Mouse (Mus musculus): ENCODE measurements around the gene Rfc2. TPM values are rescaled to one million over a fixed set of nuclear protein-coding genes. Genes with fewer than 3 reads are reported as not detected.

Rfc2 gene
- total and polyA plus RNA-seq, 3 experiments = 304 to 424 TPM; not detected in 1

GRCm38 (mm10) chr5:134613727-134614126, 32.6 kb downstream of the Rfc2 start:
- H3K36me3 ChIP-seq (ENCODE audit: control insufficient read depth in 1 of 2, insufficient read depth in 2 of 2, low read length in 2 of 2) = no peaks in the 10 kb centered on the region
- no peak overlapping the region for H3K27ac ChIP-seq (ENCODE audit: control insufficient read depth, low read depth, low read length)
- H3K4me1 ChIP-seq (ENCODE audit: control insufficient read depth in 1 of 2, insufficient read depth in 2 of 2, low read length in 2 of 2) = no peaks in the 10 kb centered on the region; a peak in 1 of 4 replicates

GRCm38 (mm10) chr5:134614296-134614695, 33.1 kb downstream of the Rfc2 start:
- no peak overlapping the region for H3K9ac ChIP-seq (ENCODE audit: control insufficient read depth, low read depth, low read length, poor library complexity, severe bottlenecking)
- no peaks in the 10 kb centered on the region for H3K36me3 ChIP-seq (ENCODE audit: control insufficient read depth in 1 of 2, insufficient read depth in 2 of 2, low read length in 2 of 2)
- H3K4me1 ChIP-seq (ENCODE audit: control insufficient read depth in 1 of 2, insufficient read depth in 2 of 2, low read length in 2 of 2) = no peaks in the 10 kb centered on the region; a peak in 1 of 4 replicates

More at GRCm38 (mm10) chr5:134613727-134614126, 32.6 kb downstream of the Rfc2 start:
- Histone ChIP-seq H3K4me3 (ENCODE audit: control insufficient read depth in 1 of 2, insufficient read depth in 1 of 2, low read depth in 2 of 2, low read length in 2 of 2) (no peak overlapping the region), H3K79me2 (ENCODE audit: control insufficient read depth, insufficient read depth, low read length, poor library complexity) (no peaks in the 10 kb centered on the region), H3K27me3 (ENCODE audit: control insufficient read depth in 1 of 2, insufficient read depth in 2 of 2, low read length in 2 of 2) (no peaks in the 10 kb centered on the region), H3K9ac (ENCODE audit: control insufficient read depth, low read depth, low read length, poor library complexity, severe bottlenecking) (no peak overlapping the region), H3K9me3 (replicated peaks; ENCODE audit: insufficient read depth, low read length) (no peaks in the 10 kb centered on the region)
- TF ChIP-seq CTCF (IDR thresholded peaks at IDR 0.05 in 2 of 3, conservative IDR thresholded peaks at IDR 0.05 in 1 of 3; ENCODE audit: control insufficient read depth in 1 of 3, insufficient read depth in 1 of 3, low read depth in 2 of 3, low read length in 3 of 3, poor library complexity in 1 of 3, severe bottlenecking in 1 of 3) (no peak), MAX (IDR thresholded peaks at IDR 0.05; ENCODE audit: low read length) (no peak), USF2 (IDR thresholded peaks at IDR 0.05; ENCODE audit: borderline replicate concordance in 1 of 2, insufficient read depth in 1 of 2, low read depth in 1 of 2, low read length in 2 of 2) (no peak), MAFK (IDR thresholded peaks at IDR 0.05; ENCODE audit: borderline replicate concordance, low read depth, low read length) (no peak), UBTF (IDR thresholded peaks at IDR 0.05; ENCODE audit: borderline replicate concordance, insufficient read depth, low read depth, low read length) (no peak), CHD2 (IDR thresholded peaks at IDR 0.05; ENCODE audit: low read length) (no peak), TBP (IDR thresholded peaks at IDR 0.05; ENCODE audit: low read depth, low read length) (no peak), JUND (IDR thresholded peaks at IDR 0.05; ENCODE audit: low read depth, low read length) (no peak)
- DNase-seq (ENCODE audit: low read depth, low spot score) = no peak

GRCm38 (mm10) chr5:134614802-134615201, 33.6 kb downstream of the Rfc2 start, which contains the start of gene Lat2:
TSS of gene Lat2 (minus strand) at chr5:134615025.
- Histone ChIP-seq H3K4me1 (ENCODE audit: control insufficient read depth in 1 of 2, insufficient read depth in 2 of 2, low read length in 2 of 2) (no peaks in the 10 kb centered on the region; a peak in 1 of 4 replicates), H3K79me2 (ENCODE audit: control insufficient read depth, insufficient read depth, low read length, poor library complexity) (no peaks in the 10 kb centered on the region), H3K36me3 (ENCODE audit: control insufficient read depth in 1 of 2, insufficient read depth in 2 of 2, low read length in 2 of 2) (no peaks in the 10 kb centered on the region; a peak in 1 of 4 replicates), H3K4me3 (ENCODE audit: control insufficient read depth in 1 of 2, insufficient read depth in 1 of 2, low read depth in 2 of 2, low read length in 2 of 2) (no peak within 1 kb of the TSS), H3K27me3 (ENCODE audit: control insufficient read depth in 1 of 2, insufficient read depth in 2 of 2, low read length in 2 of 2) (no peaks in the 10 kb centered on the region), H3K9ac (ENCODE audit: control insufficient read depth, low read depth, low read length, poor library complexity, severe bottlenecking) (no peak within 1 kb of the TSS), H3K27ac (ENCODE audit: control insufficient read depth, low read depth, low read length) (no peak within 1 kb of the TSS), H3K9me3 (replicated peaks; ENCODE audit: insufficient read depth, low read length) (no peaks in the 10 kb centered on the region)
- no peak for TF ChIP-seq E2F4 (IDR thresholded peaks at IDR 0.05; ENCODE audit: borderline replicate concordance, low read depth, low read length)
- no peak for TF ChIP-seq HCFC1 (IDR thresholded peaks at IDR 0.05; ENCODE audit: low read depth, low read length)
- TF ChIP-seq MAX (IDR thresholded peaks at IDR 0.05; ENCODE audit: low read length) = no peak
- TF ChIP-seq ZNF384 (IDR thresholded peaks at IDR 0.05; ENCODE audit: low read depth, low read length) = no peak
- TF ChIP-seq NELFE (IDR thresholded peaks at IDR 0.05; ENCODE audit: low read depth, low read length) = no peak
- TF ChIP-seq POLR2AphosphoS2 (IDR thresholded peaks at IDR 0.05; ENCODE audit: low read length) = no peak
- TF ChIP-seq RAD21 (IDR thresholded peaks at IDR 0.05; ENCODE audit: low read depth, low read length) = no peak
- TF ChIP-seq USF2 (IDR thresholded peaks at IDR 0.05; ENCODE audit: borderline replicate concordance in 1 of 2, insufficient read depth in 1 of 2, low read depth in 1 of 2, low read length in 2 of 2) = no peak
- TF ChIP-seq GABPA (IDR thresholded peaks at IDR 0.05; ENCODE audit: low read depth, low read length) = no peak
- TF ChIP-seq POLR2A (IDR thresholded peaks at IDR 0.05; ENCODE audit: control insufficient read depth in 1 of 2, insufficient read depth in 1 of 2, low read depth in 1 of 2, low read length in 2 of 2, poor library complexity in 1 of 2) = no peak
- TF ChIP-seq ETS1 (IDR thresholded peaks at IDR 0.05; ENCODE audit: low read depth, low read length) = no peak
- no peak for TF ChIP-seq USF1 (IDR thresholded peaks at IDR 0.05; ENCODE audit: low read depth, low read length)
- no peak for TF ChIP-seq SIN3A (IDR thresholded peaks at IDR 0.05; ENCODE audit: low read length)
- TF ChIP-seq BHLHE40 (IDR thresholded peaks at IDR 0.05; ENCODE audit: borderline replicate concordance, low read depth, low read length) = no peak
- DNase-seq (ENCODE audit: low read depth, low spot score) = no peak

More at GRCm38 (mm10) chr5:134614296-134614695, 33.1 kb downstream of the Rfc2 start:
- H3K27me3 ChIP-seq (ENCODE audit: control insufficient read depth in 1 of 2, insufficient read depth in 2 of 2, low read length in 2 of 2) = no peaks in the 10 kb centered on the region
- H3K4me3 ChIP-seq (ENCODE audit: control insufficient read depth in 1 of 2, insufficient read depth in 1 of 2, low read depth in 2 of 2, low read length in 2 of 2) = no peak overlapping the region
- DNase-seq (ENCODE audit: low read depth, low spot score) = no peak
- H3K9me3 ChIP-seq (replicated peaks; ENCODE audit: insufficient read depth, low read length) = no peaks in the 10 kb centered on the region
- no peak overlapping the region for H3K27ac ChIP-seq (ENCODE audit: control insufficient read depth, low read depth, low read length)
- TF ChIP-seq MYC (IDR thresholded peaks at IDR 0.05; ENCODE audit: low read depth, low read length) = no peak
- no peak for TF ChIP-seq POLR2AphosphoS5 (IDR thresholded peaks at IDR 0.05; ENCODE audit: borderline replicate concordance, low read depth, low read length)
- no peak for TF ChIP-seq MEF2A (IDR thresholded peaks at IDR 0.05; ENCODE audit: extremely low read depth, insufficient replicate concordance, low read depth, low read length, poor library complexity, severe bottlenecking)
- TF ChIP-seq ZMIZ1 (IDR thresholded peaks at IDR 0.05; ENCODE audit: low read depth, low read length) = no peak
- no peak for TF ChIP-seq GABPA (IDR thresholded peaks at IDR 0.05; ENCODE audit: low read depth, low read length)
- TF ChIP-seq ELF1 (IDR thresholded peaks at IDR 0.05; ENCODE audit: low read depth, low read length) = no peak
- no peak for TF ChIP-seq GATA1 (IDR thresholded peaks at IDR 0.05; ENCODE audit: low read depth, low read length)
- no peak for TF ChIP-seq MYB (IDR thresholded peaks at IDR 0.05; ENCODE audit: low read depth, low read length)
- no peak for TF ChIP-seq CTCF (IDR thresholded peaks at IDR 0.05 in 2 of 3, conservative IDR thresholded peaks at IDR 0.05 in 1 of 3; ENCODE audit: control insufficient read depth in 1 of 3, insufficient read depth in 1 of 3, low read depth in 2 of 3, low read length in 3 of 3, poor library complexity in 1 of 3, severe bottlenecking in 1 of 3)
- no peak for TF ChIP-seq NRF1 (IDR thresholded peaks at IDR 0.05; ENCODE audit: insufficient read depth, low read depth, low read length, poor library complexity, severe bottlenecking)
- no peak for TF ChIP-seq E2F4 (IDR thresholded peaks at IDR 0.05; ENCODE audit: borderline replicate concordance, low read depth, low read length)
- TF ChIP-seq MAX (IDR thresholded peaks at IDR 0.05; ENCODE audit: low read length) = no peak
- TF ChIP-seq RCOR1 (IDR thresholded peaks at IDR 0.05; ENCODE audit: low read depth, low read length) = no peak
- no peak for TF ChIP-seq SMC3 (IDR thresholded peaks at IDR 0.05; ENCODE audit: low read depth, low read length)
- no peak for TF ChIP-seq POLR2AphosphoS2 (IDR thresholded peaks at IDR 0.05; ENCODE audit: low read length)
- TF ChIP-seq UBTF (IDR thresholded peaks at IDR 0.05; ENCODE audit: borderline replicate concordance, insufficient read depth, low read depth, low read length) = no peak
- no peaks in the 10 kb centered on the region for H3K79me2 ChIP-seq (ENCODE audit: control insufficient read depth, insufficient read depth, low read length, poor library complexity)

Data from MEL (cell line).